Mouse (Mus musculus): ENCODE results near the gene Foxk1.

DNA sequence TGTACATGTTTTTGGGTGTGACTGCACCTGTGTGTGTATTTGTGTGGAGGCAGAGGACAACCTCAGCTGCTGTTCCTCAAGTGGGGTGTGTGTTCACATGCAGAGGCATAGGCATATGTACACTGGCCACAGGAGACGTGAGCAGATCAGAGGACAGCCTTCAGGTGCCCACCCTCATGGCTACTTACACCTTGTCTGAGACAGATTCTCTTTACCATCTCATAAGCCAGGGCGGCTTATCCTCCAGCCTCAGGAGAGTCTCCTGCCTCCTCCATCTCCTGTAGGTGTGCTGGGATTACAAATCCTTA lies 61.3 kb downstream of the Foxk1 start:
- TF ChIP-seq POLR2A (IDR thresholded peaks at IDR 0.05; ENCODE audit: extremely low read depth, insufficient read depth, low read length) (no peak), CTCF (IDR thresholded peaks at IDR 0.05; ENCODE audit: extremely low read depth, insufficient read depth, low read length) (no peak)

All from cortical plate, adult 2 months (tissue).